Mouse (Mus musculus) MEL (cell line): Measurements from ENCODE around the gene Hhatl.

Experiments used
- CTCF ChIP-seq, 3 experiments: IDR thresholded peaks in 2 of 3; conservative IDR thresholded peaks in 1 of 3; 2 replicates each; pipeline ENCODE4 v1.5.1; 2011 to 2012; ENCODE audit warnings: low read length in 3 of 3, low read depth in 2 of 3, mild to moderate bottlenecking in 2 of 3, improper control_type of control experiment in 1 of 3, inconsistent platforms in 1 of 3, mixed read lengths in 1 of 3, moderate library complexity in 1 of 3; ENCODE audit not compliant: control insufficient read depth in 1 of 3, insufficient read depth in 1 of 3, poor library complexity in 1 of 3, severe bottlenecking in 1 of 3
- EP300 ChIP-seq, 2 experiments: IDR thresholded peaks; 2 replicates each; pipeline ENCODE4 v1.6.1; 2011; ENCODE audit warnings: improper control_type of control experiment in 2 of 2, low read length in 2 of 2, low read depth in 1 of 2, mild to moderate bottlenecking in 1 of 2
- KAT2A ChIP-seq: conservative IDR thresholded peaks from 2 replicates; pipeline ENCODE4 v1.6.1; 2012; ENCODE audit warnings: low read depth, low read length, improper control_type of control experiment, inconsistent platforms
- MAFK ChIP-seq: IDR thresholded peaks from 2 replicates; pipeline ENCODE4 v1.6.1; 2011; ENCODE audit warnings: low read depth, mild to moderate bottlenecking, low read length, improper control_type of control experiment, borderline replicate concordance
- MYB ChIP-seq: IDR thresholded peaks from 2 replicates; pipeline ENCODE4 v1.6.1; 2011; ENCODE audit warnings: mild to moderate bottlenecking, low read depth, low read length, improper control_type of control experiment
- POLR2AphosphoS5 ChIP-seq: IDR thresholded peaks from 2 replicates; pipeline ENCODE4 v1.6.1; 2012; ENCODE audit warnings: low read depth, borderline replicate concordance, mild to moderate bottlenecking, inconsistent platforms, low read length, moderate library complexity, mixed read lengths
- TBP ChIP-seq: IDR thresholded peaks from 2 replicates; pipeline ENCODE4 v1.8.0; 2011; ENCODE audit warnings: low read depth, low read length, improper control_type of control experiment
- UBTF ChIP-seq: IDR thresholded peaks from 2 replicates; pipeline ENCODE4 v1.6.1; 2012; ENCODE audit warnings: low read depth, mild to moderate bottlenecking, inconsistent platforms, low read length, improper control_type of control experiment, moderate library complexity, borderline replicate concordance; ENCODE audit not compliant: insufficient read depth
- ZKSCAN1 ChIP-seq: IDR thresholded peaks from 2 replicates; pipeline ENCODE4 v1.6.1; 2012; ENCODE audit warnings: low read depth, mild to moderate bottlenecking, inconsistent platforms, low read length, improper control_type of control experiment, moderate library complexity
- ZMIZ1 ChIP-seq: IDR thresholded peaks from 2 replicates; pipeline ENCODE4 v1.6.1; 2012; ENCODE audit warnings: low read depth, mild to moderate bottlenecking, inconsistent platforms, low read length, improper control_type of control experiment, moderate library complexity

- TF ChIP-seq KAT2A (no peak), EP300 (IDR thresholded peaks at IDR 0.05; ENCODE audit: low read depth in 1 of 2, low read length in 2 of 2) (no peak), CTCF (IDR thresholded peaks at IDR 0.05 in 2 of 3, conservative IDR thresholded peaks at IDR 0.05 in 1 of 3; ENCODE audit: control insufficient read depth in 1 of 3, insufficient read depth in 1 of 3, low read depth in 2 of 3, low read length in 3 of 3, poor library complexity in 1 of 3, severe bottlenecking in 1 of 3) (no peak), MAFK (no peak), POLR2AphosphoS5 (no peak), ZKSCAN1 (no peak), UBTF (no peak), ZMIZ1 (no peak), TBP (no peak), MYB (no peak)
Observed at GRCm38 (mm10) chr9:121829270-121829992, 37.1 kb upstream of the Hhatl start.
